13 mouse cellular contexts compared by ENCODE assay signal in the genomic region with DNA sequence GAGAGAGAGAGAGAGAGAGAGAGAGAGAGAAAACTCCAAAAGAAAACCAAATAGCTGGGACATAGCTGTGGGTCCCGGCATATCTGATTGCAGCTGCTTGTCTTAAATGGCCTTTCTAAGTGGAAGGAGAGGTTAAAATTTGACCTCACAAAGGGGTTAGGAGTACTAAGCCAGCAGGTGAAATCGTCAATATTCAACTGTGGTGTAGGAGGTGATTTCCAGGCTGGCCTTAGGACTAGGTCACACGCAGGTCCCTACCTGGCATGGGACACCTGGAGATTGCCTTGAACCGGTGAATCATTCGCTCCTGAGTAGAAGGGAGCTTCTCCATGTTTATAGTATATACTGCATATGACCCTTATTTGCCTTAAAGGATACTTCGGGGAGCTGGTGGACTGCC. TPM values are rescaled to one million over a fixed set of nuclear protein-coding genes. Genes with fewer than 3 reads are reported as not detected.
DNase-seq lines count a peak whose midpoint lies in the region; ATAC-seq and TF ChIP-seq lines count a peak whose summit lies in the region.
"Had no signal": no experiment of that assay in that cellular context is flagged by ENCODE, and none has a peak within 500 bp of the region (broad histone marks: within the 10 kb centered on the region; RNA-seq: fewer than 3 reads in every experiment).

No protein-coding gene starts in this region.

- no peaks in the 10 kb centered on the region for H3K9me3 ChIP-seq in limb, embryonic 11.5 days (ENCODE audit: control insufficient read depth, low read length)
- no peaks in the 10 kb centered on the region for H3K9me3 ChIP-seq in neural tube, embryonic 15.5 days (replicated peaks)

- no peak overlapping the region for H3K9ac ChIP-seq in limb, embryonic 11.5 days (ENCODE audit: low read length)
- no peak overlapping the region for H3K9ac ChIP-seq in neural tube, embryonic 15.5 days (replicated peaks)

- no peak for ATAC-seq in limb, embryonic 11.5 days (ENCODE audit: insufficient number of reproducible peaks, low FRiP score, low TSS enrichment, low read depth)
- ATAC-seq in neural tube, embryonic 15.5 days (ENCODE audit: low FRiP score) = no peak
- no peak for ATAC-seq in frontal cortex, adult (ENCODE audit: low TSS enrichment)

- peaks cover 3% of the 10 kb centered on the region for H3K4me1 ChIP-seq in embryonic fibroblast, embryonic 13.5 days (ENCODE audit: control insufficient read depth, insufficient read depth, low read length)
- H3K4me1 ChIP-seq in limb, embryonic 11.5 days (ENCODE audit: control insufficient read depth, insufficient read depth, low read length) = peaks cover 11% of the 10 kb centered on the region
- H3K4me1 ChIP-seq in neural tube, embryonic 15.5 days = peaks cover 20% of the 10 kb centered on the region

- peak overlapping the region; percentile 68; the same call in 1 of the 2 replicates for H3K4me3 ChIP-seq in layer of hippocampus, adult 2 months
- H3K4me3 ChIP-seq in embryonic fibroblast, embryonic 13.5 days (ENCODE audit: insufficient read depth, low read length) = peak overlapping the region; percentile 56; the same call in 1 of the 2 replicates
- no peak overlapping the region for H3K4me3 ChIP-seq in limb, embryonic 11.5 days (ENCODE audit: low read depth, low read length)
- H3K4me3 ChIP-seq in neural tube, embryonic 15.5 days (replicated peaks) = peak overlapping the region; percentile 56

- no peaks in the 10 kb centered on the region for H3K36me3 ChIP-seq in limb, embryonic 11.5 days (ENCODE audit: control insufficient read depth, insufficient read depth, low read length)
- no peaks in the 10 kb centered on the region for H3K36me3 ChIP-seq in neural tube, embryonic 15.5 days

- no peak for TF ChIP-seq CTCF in layer of hippocampus, adult 2 months (conservative IDR thresholded peaks at IDR 0.05)
- TF ChIP-seq CTCF in embryonic fibroblast, embryonic 13.5 days (IDR thresholded peaks at IDR 0.05; ENCODE audit: borderline replicate concordance, insufficient read depth, low read length) = no peak

- WGBS in limb, embryonic 11.5 days = 50% methylated on average over 6 of the region's 6 CpGs
- WGBS in neural tube, embryonic 15.5 days = 59% methylated on average over 6 of the region's 6 CpGs

- peaks cover 52% of the 10 kb centered on the region for H3K27me3 ChIP-seq in limb, embryonic 11.5 days (ENCODE audit: control insufficient read depth, insufficient read depth, low read length)
- peaks cover 64% of the 10 kb centered on the region for H3K27me3 ChIP-seq in neural tube, embryonic 15.5 days (replicated peaks)

- TF ChIP-seq POLR2A in embryonic fibroblast, embryonic 13.5 days (IDR thresholded peaks at IDR 0.05; ENCODE audit: low read depth, low read length) = no peak

- no peak overlapping the region for H3K27ac ChIP-seq in layer of hippocampus, adult 2 months
- H3K27ac ChIP-seq in embryonic fibroblast, embryonic 13.5 days (ENCODE audit: insufficient read depth, low read length) = no peak overlapping the region
- no peak overlapping the region for H3K27ac ChIP-seq in limb, embryonic 11.5 days (replicated peaks; ENCODE audit: low read depth, low read length)
- H3K27ac ChIP-seq in neural tube, embryonic 15.5 days (replicated peaks) = no peak overlapping the region
- H3K27ac ChIP-seq: macrophage had no signal

- H3K4me2 ChIP-seq in limb, embryonic 11.5 days (ENCODE audit: low read depth, severe bottlenecking) = 0 out of 2 replicates have a peak overlapping the region, but pooled peaks have one; percentile 98
- H3K4me2 ChIP-seq in neural tube, embryonic 15.5 days = peak overlapping the region; percentile 99

- DNase-seq in layer of hippocampus, adult 2 months (ENCODE audit: low spot score in 2 of 2) = no peak
- DNase-seq in layer of hippocampus, postnatal 36 days = no peak
- DNase-seq in limb, embryonic 11.5 days (ENCODE audit: low spot score) = no peak
- no peak for DNase-seq in cerebellum, postnatal 14 days
- no peak for DNase-seq in urinary bladder, postnatal 10 days (ENCODE audit: low spot score)
- DNase-seq: gastrocnemius, postnatal 36 days had no signal

RNA-seq across cellular contexts. Expression of a gene that starts 1.4 kb away (rescaled TPM):
- 1 to 10 TPM; 6.2 to 9.5 TPM for total RNA-seq in layer of hippocampus, adult 2 months (2021)
- 1 to 10 TPM; 5.3 to 6.1 TPM for total RNA-seq in layer of hippocampus, postnatal 36 days (2021)
- polyA plus RNA-seq in embryonic fibroblast, embryonic 13.5 days (2011; ENCODE audit: insufficient read length, low read depth, missing spikeins) = 78.3 and 91.7 TPM in 2 replicates
- 48.0 and 53.9 TPM in 2 replicates for polyA plus RNA-seq in limb, embryonic 11.5 days (2014; fragmentation: Nextera tagmentation; extraction: Ambion mirVana)
- 7.9 and 11.4 TPM in 2 replicates for polyA plus RNA-seq in neural tube, embryonic 15.5 days (2015; fragmentation: Nextera tagmentation; extraction: Ambion mirVana)
- total RNA-seq: hematopoietic stem cell, adult 5-6 weeks; neutrophil, adult 5-6 weeks had no signal
- polyA plus RNA-seq: macrophage had no signal

RNA-seq across cellular contexts. Expression of a gene that starts 12.6 kb away (rescaled TPM):
- under 1 TPM; 0.79 to 0.91 TPM for total RNA-seq in layer of hippocampus, adult 2 months (2021)
- 1 to 10 TPM in 1 of 2 experiments, under 1 TPM in 1; 0.58 to 1.3 TPM for total RNA-seq in layer of hippocampus, postnatal 36 days (2021)
- polyA plus RNA-seq in embryonic fibroblast, embryonic 13.5 days (2011; ENCODE audit: insufficient read length, low read depth, missing spikeins) = not detected in 2 replicates
- polyA plus RNA-seq in limb, embryonic 11.5 days (2014; fragmentation: Nextera tagmentation; extraction: Ambion mirVana) = not detected in 2 replicates
- not detected in 2 replicates for polyA plus RNA-seq in neural tube, embryonic 15.5 days (2015; fragmentation: Nextera tagmentation; extraction: Ambion mirVana)
- total RNA-seq: gastrocnemius, postnatal 36 days; hematopoietic stem cell, adult 5-6 weeks; neutrophil, adult 5-6 weeks had no signal
- polyA plus RNA-seq: activated CD4-positive, CD25-positive, alpha-beta regulatory T cell, adult 4 months; macrophage had no signal

RNA-seq across cellular contexts. Expression of a gene that starts 30.3 kb away (rescaled TPM):
- total RNA-seq in layer of hippocampus, adult 2 months (2021) = 100 to 1,000 TPM; 115 to 117 TPM
- 100 to 1,000 TPM in 1 of 2 experiments, 10 to 100 TPM in 1; 87.4 to 111 TPM for total RNA-seq in layer of hippocampus, postnatal 36 days (2021)
- polyA plus RNA-seq in embryonic fibroblast, embryonic 13.5 days (2011; ENCODE audit: insufficient read length, low read depth, missing spikeins) = 0.35 TPM in 1 of 2 replicates, not detected in the other
- polyA plus RNA-seq in limb, embryonic 11.5 days (2014; fragmentation: Nextera tagmentation; extraction: Ambion mirVana) = 9.9 and 11.0 TPM in 2 replicates
- polyA plus RNA-seq in neural tube, embryonic 15.5 days (2015; fragmentation: Nextera tagmentation; extraction: Ambion mirVana) = 10.9 and 13.8 TPM in 2 replicates
- total RNA-seq: gastrocnemius, postnatal 36 days; hematopoietic stem cell, adult 5-6 weeks; neutrophil, adult 5-6 weeks had no signal
- polyA plus RNA-seq: activated CD4-positive, CD25-positive, alpha-beta regulatory T cell, adult 4 months; macrophage had no signal

RNA-seq across cellular contexts. Expression of a gene that starts 45.2 kb away (rescaled TPM):
- total RNA-seq in layer of hippocampus, adult 2 months (2021) = under 1 TPM; 0.32 to 0.33 TPM
- total RNA-seq in layer of hippocampus, postnatal 36 days (2021) = 1 to 10 TPM in 1 of 2 experiments, under 1 TPM in 1; 0.30 to 1.0 TPM
- 0.37 and 0.47 TPM in 2 replicates for polyA plus RNA-seq in embryonic fibroblast, embryonic 13.5 days (2011; ENCODE audit: insufficient read length, low read depth, missing spikeins)
- 18.8 and 19.8 TPM in 2 replicates for polyA plus RNA-seq in limb, embryonic 11.5 days (2014; fragmentation: Nextera tagmentation; extraction: Ambion mirVana)
- 1.3 and 2.2 TPM in 2 replicates for polyA plus RNA-seq in neural tube, embryonic 15.5 days (2015; fragmentation: Nextera tagmentation; extraction: Ambion mirVana)
- total RNA-seq: hematopoietic stem cell, adult 5-6 weeks; neutrophil, adult 5-6 weeks had no signal
- polyA plus RNA-seq: activated CD4-positive, CD25-positive, alpha-beta regulatory T cell, adult 4 months; macrophage had no signal
